Mouse (Mus musculus): ENCODE data around the gene Clasp1.

Clasp1 gene

DNA sequence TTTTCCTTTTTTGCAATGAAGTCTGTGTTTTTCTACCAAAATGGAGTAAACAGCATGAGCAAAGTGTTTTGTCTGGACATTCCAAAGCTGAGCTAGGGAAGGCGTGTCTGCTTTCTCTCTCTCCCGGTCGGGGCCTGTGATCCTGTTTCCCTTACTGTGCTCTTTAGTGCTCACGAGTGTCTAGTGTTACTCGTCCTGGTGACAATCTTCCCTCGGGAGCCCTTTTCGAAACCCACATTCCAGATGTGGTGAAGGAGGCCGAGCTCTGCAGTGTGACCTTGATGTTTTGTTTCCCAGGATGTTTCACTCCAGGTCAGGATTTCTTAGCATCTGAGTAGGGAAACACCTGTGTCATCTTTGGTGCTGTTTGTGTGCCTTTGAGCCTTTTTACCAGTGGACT lies 13.7 kb downstream of the Clasp1 start:
- in situ Hi-C loops (cut with MboI, MseI): loop anchor here (5.0 kb wide), 1 partner anchor 55 kb away; no protein-coding TSS in a partner anchor

GRCm38 (mm10) chr1:118402966-118403365 lies 14.1 kb downstream of the Clasp1 start:
- in situ Hi-C loops (cut with MboI, MseI): loop anchor here (5.0 kb wide), 1 partner anchor 54 kb away; no protein-coding TSS in a partner anchor

- in situ Hi-C loops (cut with MboI, MseI): loop anchor here (5.0 kb wide), 1 partner anchor 54 kb away; no protein-coding TSS in a partner anchor
These were observed 14.6 kb downstream of the Clasp1 start for GRCm38 (mm10) chr1:118403440-118403839.

DNA sequence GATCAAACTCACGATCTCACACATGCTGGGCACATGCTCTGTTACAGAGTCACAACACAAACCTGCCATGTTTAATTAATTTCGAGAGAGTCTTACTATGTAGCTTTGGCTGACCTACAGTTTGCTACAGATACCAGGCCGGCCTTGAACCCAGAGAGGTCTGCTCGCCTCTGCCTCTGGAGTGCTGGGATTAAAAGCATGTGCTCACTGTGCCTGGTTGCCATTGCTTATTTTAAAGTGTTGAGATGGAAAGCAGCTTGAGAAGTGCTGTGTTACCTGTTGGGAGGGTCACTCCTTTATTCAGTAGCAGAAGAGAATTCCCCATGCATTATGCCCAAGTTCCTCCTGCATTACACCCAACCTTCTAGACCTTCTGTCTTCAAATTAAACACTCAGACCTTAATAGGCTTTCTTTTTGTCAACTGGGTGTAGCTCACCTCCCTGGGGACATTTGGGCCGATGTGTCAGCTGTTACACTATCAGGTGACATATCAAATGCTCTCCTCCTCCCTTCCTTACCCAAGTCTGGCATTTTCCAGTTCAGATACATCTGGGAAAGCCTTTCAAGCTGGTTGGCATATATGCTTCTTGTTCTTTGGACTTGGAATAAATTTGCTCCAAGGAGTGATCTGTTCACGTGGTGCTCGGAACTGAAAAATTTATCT lies 18.9 kb downstream of the Clasp1 start:
- in situ Hi-C loops (cut with MboI, MseI): no loop called here

DNA sequence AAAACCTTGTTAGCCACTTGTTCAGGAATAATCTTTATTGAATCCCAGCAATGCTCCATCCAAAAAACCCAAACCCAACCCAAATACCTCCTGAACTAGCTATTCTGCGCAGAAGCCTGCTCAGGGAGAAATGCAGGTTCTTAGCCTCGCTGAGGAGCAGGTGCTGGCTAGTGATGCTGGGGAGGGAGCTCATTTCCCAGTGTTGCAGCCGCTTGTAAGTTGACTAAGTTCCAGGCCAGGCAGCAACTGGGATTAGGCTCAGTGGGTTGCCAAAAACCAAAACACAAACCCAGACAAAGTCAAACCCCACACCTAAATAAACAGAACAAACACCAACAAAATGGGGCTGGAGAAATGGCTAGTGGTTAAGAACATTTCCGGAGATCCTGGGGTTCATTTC lies 20.4 kb downstream of the Clasp1 start:
- in situ Hi-C loops (cut with MboI, MseI): no loop called here

DNA sequence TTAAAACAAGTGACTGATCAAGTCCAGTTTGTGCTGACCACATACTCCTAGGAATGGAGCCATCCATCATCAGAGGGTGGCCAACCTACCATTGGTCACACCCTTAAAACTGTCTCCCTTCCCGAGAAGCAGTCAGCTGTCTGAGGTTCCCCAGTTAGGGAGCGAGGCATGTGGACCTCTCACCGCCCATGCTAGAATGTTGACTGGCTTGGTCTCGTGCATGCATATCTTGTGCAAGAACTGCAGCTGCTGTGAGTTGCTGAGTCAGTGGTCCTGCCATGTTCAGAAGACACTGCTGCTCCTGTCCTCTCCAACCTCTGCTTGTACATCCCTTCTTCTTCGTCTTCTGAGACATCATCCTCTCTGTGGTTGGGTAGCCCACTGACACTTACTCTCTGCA lies 22.0 kb downstream of the Clasp1 start:
- in situ Hi-C loops (cut with MboI, MseI): no loop called here

- in situ Hi-C loops (cut with MboI, MseI): no loop called here
These were observed 24.3 kb downstream of the Clasp1 start for GRCm38 (mm10) chr1:118413169-118413568.

DNA sequence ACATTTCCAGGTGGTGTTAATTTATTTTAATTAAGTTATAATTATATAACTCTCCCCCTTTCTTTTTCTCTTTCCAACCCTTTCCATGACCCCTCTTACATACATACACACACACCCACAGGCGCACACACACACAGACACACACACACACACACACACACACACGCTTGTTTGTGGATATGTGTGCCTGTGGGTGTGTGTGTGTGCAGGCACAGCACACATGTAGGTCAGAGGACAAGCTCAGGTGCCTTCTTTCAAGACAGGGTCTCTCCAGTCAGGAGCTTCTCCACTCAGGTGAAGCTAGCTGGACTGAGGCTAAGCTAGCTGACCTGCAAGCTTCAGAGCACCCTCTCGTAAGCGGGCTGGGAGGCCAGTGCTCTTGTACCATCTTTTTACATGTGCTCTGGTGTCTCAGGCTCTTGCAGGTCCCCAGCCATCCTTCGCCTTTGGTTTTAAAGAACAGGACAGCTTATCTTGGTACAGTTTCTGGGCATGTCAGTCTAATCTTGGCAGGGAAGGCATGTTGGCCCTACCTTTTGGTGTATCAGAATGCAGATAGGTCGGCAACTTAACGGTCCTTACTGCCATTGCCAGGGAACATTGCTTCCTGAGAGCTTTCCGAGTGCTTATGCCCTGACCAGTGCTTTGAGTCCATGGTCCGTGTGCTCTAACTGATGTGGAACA lies 28.3 kb downstream of the Clasp1 start:
- in situ Hi-C loops (cut with MboI, MseI): no loop called here

GRCm38 (mm10) chr1:118419399-118419798 lies 30.5 kb downstream of the Clasp1 start:
- in situ Hi-C loops (cut with MboI, MseI): no loop called here

DNA sequence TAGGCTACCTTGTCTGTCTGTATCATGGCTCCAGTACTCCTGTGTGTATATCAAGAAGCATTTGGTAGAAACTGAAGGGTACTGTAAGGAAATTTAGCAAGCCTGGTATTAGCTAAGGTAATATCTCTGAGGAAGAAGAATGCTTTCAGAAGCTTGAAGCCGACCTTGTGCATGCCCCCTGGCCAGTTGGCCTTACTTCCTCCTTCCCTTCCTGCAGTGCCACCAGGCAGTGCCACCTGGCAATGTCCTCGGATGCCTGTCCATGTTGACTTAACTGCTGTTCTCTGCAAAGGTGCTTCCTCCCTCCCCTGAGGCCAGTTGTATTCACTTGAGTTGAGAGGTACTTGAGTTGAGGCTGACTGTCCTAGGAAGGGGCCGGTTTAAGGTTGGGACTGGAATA lies 32.3 kb downstream of the Clasp1 start:
- in situ Hi-C loops (cut with MboI, MseI): no loop called here

DNA sequence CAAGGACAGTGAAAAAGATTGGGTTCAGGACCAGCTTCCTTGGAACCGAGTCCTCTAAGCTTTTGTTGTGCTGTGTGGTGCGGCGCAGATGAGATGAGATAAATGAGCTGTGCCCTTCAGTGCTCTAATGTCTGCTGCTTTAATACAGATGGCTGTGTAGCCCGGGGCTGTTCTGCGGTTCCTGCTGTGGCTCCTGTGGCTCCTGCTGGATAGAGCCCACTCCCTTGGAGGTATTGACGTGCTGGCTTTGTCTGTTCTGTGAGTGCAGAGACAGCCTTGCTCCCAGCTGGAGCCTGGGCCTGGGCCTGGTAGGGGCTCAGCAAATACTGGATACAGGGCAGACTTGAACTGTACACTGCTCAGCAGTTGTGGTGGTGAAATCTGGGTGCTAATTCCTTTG lies 34.0 kb downstream of the Clasp1 start:
- in situ Hi-C loops (cut with MboI, MseI): no loop called here

GRCm38 (mm10) chr1:118425982-118426381 lies 37.1 kb downstream of the Clasp1 start:
- in situ Hi-C loops (cut with MboI, MseI): no loop called here

- in situ Hi-C loops (cut with MboI, MseI): no loop called here
These were observed 39.7 kb downstream of the Clasp1 start for GRCm38 (mm10) chr1:118428354-118429084.

GRCm38 (mm10) chr1:118431548-118431947 lies 42.7 kb downstream of the Clasp1 start:
- in situ Hi-C loops (cut with MboI, MseI): no loop called here

DNA sequence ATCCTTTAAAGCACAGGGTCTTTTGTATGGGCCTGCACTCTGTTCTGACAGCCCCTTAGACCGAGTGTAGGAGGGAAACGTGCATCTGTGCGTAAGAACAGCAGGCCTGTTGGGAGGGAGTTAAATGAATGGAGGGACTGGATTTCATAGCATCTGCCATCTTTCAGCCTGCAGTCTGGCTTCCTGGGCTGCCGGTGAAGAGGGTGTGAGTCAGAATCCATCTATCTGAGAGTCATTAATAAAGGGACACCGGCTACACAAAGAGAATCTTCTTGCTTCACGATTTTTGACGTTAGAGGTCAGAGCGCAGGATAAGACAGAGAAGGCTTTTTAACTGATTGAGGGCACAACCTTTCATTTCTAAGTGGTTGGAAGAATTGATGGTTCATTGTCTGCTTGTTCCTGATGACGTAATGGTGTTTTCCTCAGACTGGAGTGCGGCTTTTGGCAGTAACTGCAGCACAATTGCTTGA lies 46.2 kb downstream of the Clasp1 start:
- in situ Hi-C loops (cut with MboI, MseI): no loop called here

- in situ Hi-C loops (cut with MboI, MseI): no loop called here
These were observed 49.0 kb downstream of the Clasp1 start for GRCm38 (mm10) chr1:118437856-118438255.

GRCm38 (mm10) chr1:118438332-118438731 lies 49.5 kb downstream of the Clasp1 start:
- in situ Hi-C loops (cut with MboI, MseI): no loop called here

GRCm38 (mm10) chr1:118440547-118440946 lies 51.7 kb downstream of the Clasp1 start:
- in situ Hi-C loops (cut with MboI, MseI): no loop called here

GRCm38 (mm10) chr1:118444420-118444819 lies 55.6 kb downstream of the Clasp1 start:
- in situ Hi-C loops (cut with MboI, MseI): no loop called here

- in situ Hi-C loops (cut with MboI, MseI): no loop called here
These were observed 56.1 kb downstream of the Clasp1 start for GRCm38 (mm10) chr1:118444988-118445387.

DNA sequence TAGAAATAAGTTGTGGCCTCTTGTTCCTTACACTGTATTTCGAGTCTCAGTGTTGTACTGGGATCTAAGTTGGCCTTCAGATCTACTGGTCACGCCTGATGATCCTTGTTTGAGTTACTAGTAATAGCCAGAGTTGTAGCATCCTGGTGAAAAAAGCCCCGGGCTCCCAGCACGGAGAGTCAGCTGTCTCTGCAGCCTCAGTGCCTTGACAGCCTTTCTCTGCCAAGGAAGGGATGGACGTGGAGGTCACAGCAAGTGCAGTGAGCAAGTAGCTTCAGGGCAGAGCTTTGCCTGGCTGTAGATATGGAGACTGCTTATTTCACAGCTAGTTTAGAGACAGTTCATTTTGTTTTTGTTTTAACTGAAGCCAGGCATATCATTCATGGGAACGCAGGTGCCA lies 56.6 kb downstream of the Clasp1 start:
- in situ Hi-C loops (cut with MboI, MseI): no loop called here

GRCm38 (mm10) chr1:118446006-118446405 lies 57.1 kb downstream of the Clasp1 start:
- in situ Hi-C loops (cut with MboI, MseI): no loop called here

Measured in T-helper 2 cell (primary cell).